Mouse (Mus musculus) cerebellum, postnatal 25 days (tissue): ENCODE measurements around the gene Ankrd34c.
A peak's percentile ranks its signal among the peaks of the same experiment; 100 is the strongest.

ENCODE experiments used
- DNase-seq, 2 experiments: peaks; one replicate each; pipeline ENCODE4 v3.0.0; 2021; ENCODE audit warnings: mixed read lengths in 2 of 2

Gene Ankrd34c

GRCm38 (mm10) chr9:89738295-89738694, at the start of gene Ankrd34c:
TSS of gene Ankrd34c (minus strand) at chr9:89738475.
- DNase-seq: peak; percentile 11 to 31

- no peak for DNase-seq
Observed at GRCm38 (mm10) chr9:89787532-89787931, 49.3 kb upstream of the Ankrd34c start.

GRCm38 (mm10) chr9:89781395-89781927, 43.2 kb upstream of the Ankrd34c start:
- DNase-seq: no peak

- DNase-seq: no peak
Observed at GRCm38 (mm10) chr9:89779237-89779636, 41.0 kb upstream of the Ankrd34c start.

GRCm38 (mm10) chr9:89771153-89771552, 32.9 kb upstream of the Ankrd34c start:
- DNase-seq: peak in 1 of 2 experiments; percentile 5

- no peak for DNase-seq
Observed at GRCm38 (mm10) chr9:89762017-89762416, 23.7 kb upstream of the Ankrd34c start.

GRCm38 (mm10) chr9:89758569-89758968, 20.3 kb upstream of the Ankrd34c start:
- DNase-seq: no peak

GRCm38 (mm10) chr9:89758139-89758538, 19.9 kb upstream of the Ankrd34c start:
- DNase-seq: no peak

GRCm38 (mm10) chr9:89757571-89757970, 19.3 kb upstream of the Ankrd34c start:
- no peak for DNase-seq

- no peak for DNase-seq
Observed at GRCm38 (mm10) chr9:89740041-89740440, 1.8 kb upstream of the Ankrd34c start.

GRCm38 (mm10) chr9:89737888-89738287, 387 bp downstream of the Ankrd34c start:
- DNase-seq: peak in 1 of 2 experiments; percentile 4

GRCm38 (mm10) chr9:89736932-89737705, 1.2 kb downstream of the Ankrd34c start:
- DNase-seq: peak in 1 of 2 experiments; percentile 7

GRCm38 (mm10) chr9:89706906-89707305, 31.4 kb downstream of the Ankrd34c start:
- DNase-seq: peak in 1 of 2 experiments; percentile 11

GRCm38 (mm10) chr9:89705197-89705533, 33.1 kb downstream of the Ankrd34c start:
- no peak for DNase-seq

GRCm38 (mm10) chr9:89704265-89705196, 33.7 kb downstream of the Ankrd34c start, which contains the start of gene Tmed3:
TSS of gene Tmed3 (minus strand) at chr9:89705068.
- peak; percentile 89 to 92 for DNase-seq

GRCm38 (mm10) chr9:89700910-89701457, 37.3 kb downstream of the Ankrd34c start:
- no peak for DNase-seq

GRCm38 (mm10) chr9:89695143-89695542, 43.1 kb downstream of the Ankrd34c start:
- no peak for DNase-seq

GRCm38 (mm10) chr9:89693670-89694069, 44.6 kb downstream of the Ankrd34c start:
- no peak for DNase-seq

GRCm38 (mm10) chr9:89689179-89689578, 49.1 kb downstream of the Ankrd34c start:
- no peak for DNase-seq

GRCm38 (mm10) chr9:89687503-89688226, 50.6 kb downstream of the Ankrd34c start:
- DNase-seq: no peak

GRCm38 (mm10) chr9:89686262-89686661, 52.0 kb downstream of the Ankrd34c start:
- no peak for DNase-seq

GRCm38 (mm10) chr9:89678974-89679373, 59.3 kb downstream of the Ankrd34c start:
- peak; percentile 11 to 20 for DNase-seq
